Mouse (Mus musculus) kidney, embryonic 14.5 days (tissue): Measurements from ENCODE around the gene Car11. TPM values are rescaled to one million over a fixed set of nuclear protein-coding genes. Genes with fewer than 3 reads are reported as not detected.
A peak's percentile ranks its signal among the peaks of the same experiment; 100 is the strongest.

Source experiments
- ATAC-seq: fragments of 200-750 bp; cut with Nextera tagmentation; 2 replicates; pipeline ENCODE4 v1.8.0; 2017; ENCODE audit warnings: moderate number of reproducible peaks, mild to moderate bottlenecking, moderate TSS enrichment, moderate library complexity; ENCODE audit not compliant: low FRiP score, low TSS enrichment
- H3K27ac ChIP-seq: fragments of 300-500 bp; sonication (generic); 2 replicates; pipeline ENCODE4 v1.5.1; 2014; ENCODE audit warnings: low read depth, mild to moderate bottlenecking, low read length, moderate library complexity, mixed read lengths
- H3K27me3 ChIP-seq: fragments of 300-500 bp; sonication (generic); 2 replicates; pipeline ENCODE4 v1.6.1; 2014; ENCODE audit warnings: mild to moderate bottlenecking, low read length; ENCODE audit not compliant: control insufficient read depth, insufficient read depth
- H3K36me3 ChIP-seq: fragments of 300-500 bp; sonication (generic); 2 replicates; pipeline ENCODE4 v1.6.1; 2014; ENCODE audit warnings: low read length, mixed read lengths; ENCODE audit not compliant: control insufficient read depth, insufficient read depth
- H3K4me1 ChIP-seq: fragments of 300-500 bp; sonication (generic); 2 replicates; pipeline ENCODE4 v1.6.1; 2014; ENCODE audit warnings: low read length, mixed read lengths; ENCODE audit not compliant: control insufficient read depth, insufficient read depth
- H3K4me2 ChIP-seq: fragments of 300-500 bp; sonication (generic); replicated peaks from 2 replicates; pipeline ENCODE4 v1.6.1; 2014; ENCODE audit warnings: low read depth, mild to moderate bottlenecking, low read length
- H3K4me3 ChIP-seq: fragments of 300-500 bp; sonication (generic); 2 replicates; pipeline ENCODE4 v1.5.1; 2014; ENCODE audit warnings: mild to moderate bottlenecking, low read length
- H3K9ac ChIP-seq: fragments of 300-500 bp; sonication (generic); 2 replicates; pipeline ENCODE4 v1.6.1; 2014; ENCODE audit warnings: low read depth, mild to moderate bottlenecking, low read length, moderate library complexity
- H3K9me3 ChIP-seq: fragments of 300-500 bp; sonication (generic); 2 replicates; pipeline ENCODE4 v1.6.1; 2016; ENCODE audit warnings: low read length; ENCODE audit not compliant: control insufficient read depth
- WGBS: fragments of 180-500 bp; shearing (Covaris S2); extraction: QIAGEN DNeasy Blood & Tissue Kit; methylation state at CpG from one replicate; pipeline ENCODE4 v1.1.7; 2014; 5-methylcytosine and 5-hydroxymethylcytosine counted together
- polyA plus RNA-seq: library from polyadenylated mRNA; unstranded; fragments of >200 nt; fragmentation: Nextera tagmentation; extraction: Ambion mirVana; gene quantifications from 2 replicates; pipeline ENCODE4 v1.2.1, GENCODE M21; 2014

Gene Car11
- polyA plus RNA-seq, 1 experiment from 2014 or later = 6.9 TPM

DNA sequence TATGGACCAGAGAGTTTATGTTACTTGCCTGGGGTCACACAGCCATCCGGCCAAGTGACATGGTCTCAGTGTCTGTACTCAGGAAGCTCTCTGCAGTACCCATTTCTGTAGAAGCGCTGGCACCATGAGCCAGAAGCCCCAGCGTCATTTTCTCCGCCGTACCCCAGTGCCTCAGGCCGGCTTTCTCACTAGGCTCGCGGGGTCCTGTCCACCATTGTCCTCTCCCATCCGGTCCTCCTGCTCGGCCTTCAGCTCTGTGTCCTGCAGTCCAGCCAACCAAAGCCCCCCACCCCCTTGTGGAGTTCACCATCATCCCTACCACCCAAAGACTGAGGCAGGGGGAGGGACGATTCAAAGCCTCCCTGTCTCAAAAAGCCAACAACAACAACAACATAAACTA, 2.0 kb downstream of the Car11 start:
- no peak overlapping the region for H3K4me3 ChIP-seq
- H3K27me3 ChIP-seq = peaks cover 12% of the 10 kb centered on the region
- H3K36me3 ChIP-seq = no peaks in the 10 kb centered on the region
- H3K4me2 ChIP-seq = peak overlapping the region; percentile 92
- no peak overlapping the region for H3K27ac ChIP-seq
- H3K9me3 ChIP-seq = no peaks in the 10 kb centered on the region
- ATAC-seq = no peak
- 89% methylated on average over 11 of the region's 11 CpGs for WGBS
- peaks cover 29% of the 10 kb centered on the region for H3K4me1 ChIP-seq
- peak overlapping the region; percentile 54; the same call in 1 of the 2 replicates for H3K9ac ChIP-seq

DNA sequence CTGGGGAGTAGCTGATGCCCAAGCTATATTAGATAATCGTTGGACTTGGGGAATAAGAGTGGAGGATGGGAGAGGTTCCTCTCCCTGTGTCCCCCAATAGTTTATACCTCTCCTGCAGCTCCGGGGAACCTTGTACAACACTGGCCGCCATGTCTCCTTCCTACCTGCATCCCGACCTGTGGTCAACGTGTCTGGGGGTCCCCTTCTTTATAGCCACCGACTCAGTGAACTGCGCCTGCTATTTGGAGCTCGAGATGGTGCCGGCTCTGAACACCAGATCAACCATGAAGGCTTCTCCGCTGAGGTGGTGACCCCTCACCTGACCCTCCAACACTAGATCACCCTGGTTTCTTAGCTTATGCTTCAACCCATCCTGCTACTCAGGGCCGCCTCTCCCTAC, 2.7 kb downstream of the Car11 start:
- ATAC-seq = no peak
- no peak overlapping the region for H3K4me2 ChIP-seq

DNA sequence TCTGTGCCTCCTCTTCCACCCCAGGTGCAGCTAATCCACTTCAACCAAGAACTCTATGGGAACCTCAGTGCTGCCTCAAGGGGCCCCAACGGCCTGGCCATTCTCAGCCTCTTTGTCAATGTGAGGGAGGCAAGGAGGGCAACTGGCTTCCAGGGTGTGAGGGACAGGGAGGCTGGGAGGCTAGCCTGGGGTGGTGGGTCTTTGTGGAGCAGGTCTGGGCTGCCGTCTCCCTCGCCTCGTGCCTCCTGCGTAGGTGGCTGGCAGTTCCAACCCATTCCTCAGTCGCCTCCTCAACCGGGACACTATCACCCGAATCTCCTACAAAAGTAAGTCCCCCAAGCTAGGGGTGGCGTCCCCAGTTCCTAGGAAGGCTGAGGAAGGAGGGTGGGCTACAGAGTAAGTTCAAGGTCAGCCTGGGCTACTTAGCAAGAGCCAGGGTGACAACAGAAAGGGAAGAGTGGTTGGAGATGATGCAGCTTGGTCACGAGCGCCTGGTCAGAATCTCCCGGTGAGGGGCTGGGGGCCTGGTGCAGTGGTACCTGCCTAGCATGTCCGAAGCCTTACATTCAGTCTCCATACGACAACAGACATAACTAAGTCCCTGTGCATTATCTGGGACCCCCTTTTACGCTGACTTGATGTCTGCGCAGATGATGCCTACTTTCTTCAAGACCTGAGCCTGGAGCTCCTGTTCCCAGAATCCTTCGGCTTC, 3.3 kb downstream of the Car11 start:
- WGBS = 92% methylated on average over 17 of the region's 17 CpGs
- Histone ChIP-seq H3K36me3 (no peaks in the 10 kb centered on the region), H3K4me2 (no peak overlapping the region), H3K27me3 (peaks cover 12% of the 10 kb centered on the region), H3K4me1 (peaks cover 39% of the 10 kb centered on the region), H3K27ac (no peak overlapping the region), H3K4me3 (no peak overlapping the region), H3K9me3 (no peaks in the 10 kb centered on the region), H3K9ac (no peak overlapping the region)
- no peak for ATAC-seq

More for the DNA sequence above, 2.7 kb downstream of the Car11 start:
- peaks cover 33% of the 10 kb centered on the region for H3K4me1 ChIP-seq
- no peak overlapping the region for H3K27ac ChIP-seq
- no peak overlapping the region for H3K9ac ChIP-seq
- no peaks in the 10 kb centered on the region for H3K36me3 ChIP-seq
- no peaks in the 10 kb centered on the region for H3K9me3 ChIP-seq
- H3K27me3 ChIP-seq = peaks cover 12% of the 10 kb centered on the region
- WGBS = 89% methylated on average over 11 of the region's 11 CpGs
- H3K4me3 ChIP-seq = no peak overlapping the region

DNA sequence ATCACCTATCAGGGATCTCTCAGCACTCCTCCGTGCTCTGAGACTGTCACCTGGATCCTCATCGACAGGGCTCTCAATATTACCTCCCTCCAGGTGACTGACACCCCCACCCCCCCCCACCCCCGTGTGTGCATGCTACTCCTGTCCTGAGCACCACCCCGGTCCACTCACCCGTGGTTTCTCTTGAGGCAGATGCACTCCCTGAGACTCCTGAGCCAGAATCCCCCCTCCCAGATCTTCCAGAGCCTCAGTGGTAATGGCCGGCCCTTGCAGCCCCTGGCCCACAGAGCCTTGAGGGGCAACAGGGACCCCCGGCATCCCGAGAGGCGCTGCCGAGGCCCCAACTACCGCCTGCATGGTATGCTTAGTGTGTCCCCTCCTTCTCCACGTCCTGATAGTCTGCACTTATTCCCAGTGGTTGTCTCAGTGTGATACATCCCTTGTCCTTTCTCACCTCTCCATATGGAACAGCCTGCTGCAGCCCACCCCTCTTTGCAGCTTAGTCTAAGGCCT, 3.9 kb downstream of the Car11 start:
- Histone ChIP-seq H3K9ac (peak overlapping the region; percentile 54), H3K4me2 (peak overlapping the region; percentile 84), H3K27me3 (peaks cover 8% of the 10 kb centered on the region), H3K36me3 (no peaks in the 10 kb centered on the region), H3K9me3 (no peaks in the 10 kb centered on the region), H3K27ac (peak overlapping the region; percentile 69), H3K4me3 (peak overlapping the region; percentile 64), H3K4me1 (peaks cover 45% of the 10 kb centered on the region)
- no peak for ATAC-seq
- 49% methylated on average over 12 of the region's 12 CpGs for whole genome bisulfite sequencing

DNA sequence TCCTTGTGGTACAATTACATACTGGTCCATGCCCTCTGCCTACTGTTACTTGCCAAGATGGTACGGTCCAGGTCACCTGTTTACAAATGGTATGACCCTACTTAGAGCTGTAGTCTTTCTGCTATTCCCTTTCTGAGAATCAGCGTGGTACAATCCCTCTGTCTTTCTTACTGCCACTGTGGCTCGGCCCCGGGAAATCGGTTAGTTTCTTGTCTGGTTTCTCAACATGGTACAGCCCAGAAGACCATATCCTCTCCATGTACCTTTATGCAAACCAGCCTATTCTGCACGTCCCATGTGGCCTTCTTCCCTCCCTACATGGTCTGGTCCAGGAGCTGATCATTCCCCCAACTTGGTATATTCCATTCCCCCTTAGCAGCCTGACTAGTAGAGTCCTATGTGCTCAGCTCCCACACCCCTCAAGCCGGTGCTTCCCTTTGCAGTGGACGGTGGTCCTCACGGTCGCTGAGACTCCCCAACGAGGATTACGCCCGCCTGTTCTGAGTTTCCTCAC, 4.5 kb downstream of the Car11 start:
- Histone ChIP-seq H3K27me3 (peaks cover 5% of the 10 kb centered on the region), H3K9ac (peak overlapping the region; percentile 54; the same call in 1 of the 2 replicates), H3K4me2 (peak overlapping the region; percentile 84), H3K36me3 (no peaks in the 10 kb centered on the region), H3K9me3 (no peaks in the 10 kb centered on the region), H3K27ac (peak overlapping the region; percentile 69), H3K4me3 (peak overlapping the region; percentile 64), H3K4me1 (peaks cover 45% of the 10 kb centered on the region)
- WGBS = 2% methylated on average over 13 of the region's 13 CpGs
- ATAC-seq = peak; percentile 22

DNA sequence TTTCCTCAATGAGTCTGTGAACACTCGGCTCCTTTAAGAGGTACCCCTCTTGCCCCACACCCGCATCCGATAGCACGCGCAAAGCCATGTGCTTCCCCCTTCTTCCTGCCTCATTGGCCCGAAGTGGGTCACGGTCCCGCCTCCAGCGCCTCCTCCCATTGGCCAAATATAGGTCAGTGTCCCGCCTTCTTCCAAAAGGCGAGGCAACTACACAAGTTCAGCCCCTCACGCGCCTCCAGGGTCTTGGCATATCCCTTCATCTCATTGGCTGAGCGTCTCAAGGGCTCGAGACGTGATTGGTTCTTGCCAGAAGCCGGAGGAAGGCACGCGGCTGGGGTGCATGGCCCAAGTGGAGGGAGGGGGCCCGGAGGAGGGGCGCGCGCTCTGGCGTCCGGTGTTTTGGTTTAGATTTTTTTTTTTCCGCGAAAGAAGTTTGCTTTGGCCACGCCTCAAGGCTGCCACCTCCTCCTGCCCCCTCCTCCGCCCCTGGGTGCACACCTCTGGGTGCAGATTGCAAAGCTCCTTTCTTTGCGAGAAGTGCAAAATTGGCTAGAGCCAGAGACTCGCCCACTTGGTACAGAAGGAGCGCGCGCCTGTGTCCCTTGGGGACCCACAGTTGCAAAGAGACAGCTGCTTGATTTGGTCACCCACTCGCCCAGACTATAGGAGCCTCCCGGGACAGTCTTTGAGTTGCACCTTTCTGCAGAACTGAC, 5.2 kb downstream of the Car11 start, which contains the start of gene Dbp:
Gene Dbp, plus strand, starts transcription at position 359 of the 713 bp plus-strand sequence.
- H3K4me2 ChIP-seq = peak within 1 kb of the TSS; percentile 93
- H3K36me3 ChIP-seq = no peaks in the 10 kb centered on the region; the same call in 1 of the 2 replicates
- peak within 1 kb of the TSS; percentile 84 for H3K9ac ChIP-seq
- peak; percentile 87 for ATAC-seq
- H3K27ac ChIP-seq = peak within 1 kb of the TSS; percentile 79
- peaks cover 43% of the 10 kb centered on the region for H3K4me1 ChIP-seq
- peak within 1 kb of the TSS; percentile 64 for H3K4me3 ChIP-seq
- under 1% methylated on average over 36 of the region's 36 CpGs for WGBS
- H3K27me3 ChIP-seq = no peaks in the 10 kb centered on the region; the same call in none of the 2 replicates
- no peaks in the 10 kb centered on the region for H3K9me3 ChIP-seq

DNA sequence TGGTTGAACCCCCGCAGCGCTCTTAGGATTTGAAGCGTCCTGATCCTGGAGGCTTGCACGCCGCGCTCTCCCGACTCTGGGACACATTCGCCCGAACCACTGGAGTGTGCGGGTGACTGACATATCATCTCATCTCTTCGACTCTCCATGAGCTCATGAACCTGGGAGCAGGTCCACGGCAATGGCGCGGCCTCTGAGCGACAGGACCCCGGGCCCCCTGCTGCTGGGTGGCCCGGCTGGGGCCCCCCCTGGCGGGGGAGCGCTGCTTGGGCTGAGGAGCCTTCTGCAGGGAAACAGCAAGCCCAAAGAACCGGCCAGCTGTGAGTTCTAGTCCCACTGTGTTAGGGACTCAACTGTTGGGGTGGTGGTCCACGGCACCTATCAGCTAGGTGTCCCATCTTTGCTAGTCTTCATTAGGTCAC, 5.8 kb downstream of the Car11 start:
- Histone ChIP-seq H3K27me3 (no peaks in the 10 kb centered on the region; the same call in 1 of the 2 replicates), H3K9ac (peak overlapping the region; percentile 84), H3K4me3 (peak overlapping the region; percentile 64), H3K4me2 (peak overlapping the region; percentile 93), H3K36me3 (peaks cover 6% of the 10 kb centered on the region; the same call in 1 of the 2 replicates), H3K9me3 (no peaks in the 10 kb centered on the region), H3K4me1 (peaks cover 38% of the 10 kb centered on the region), H3K27ac (peak overlapping the region; percentile 79)
- peak; percentile 0 for ATAC-seq
- WGBS = under 1% methylated on average over 21 of the region's 21 CpGs

DNA sequence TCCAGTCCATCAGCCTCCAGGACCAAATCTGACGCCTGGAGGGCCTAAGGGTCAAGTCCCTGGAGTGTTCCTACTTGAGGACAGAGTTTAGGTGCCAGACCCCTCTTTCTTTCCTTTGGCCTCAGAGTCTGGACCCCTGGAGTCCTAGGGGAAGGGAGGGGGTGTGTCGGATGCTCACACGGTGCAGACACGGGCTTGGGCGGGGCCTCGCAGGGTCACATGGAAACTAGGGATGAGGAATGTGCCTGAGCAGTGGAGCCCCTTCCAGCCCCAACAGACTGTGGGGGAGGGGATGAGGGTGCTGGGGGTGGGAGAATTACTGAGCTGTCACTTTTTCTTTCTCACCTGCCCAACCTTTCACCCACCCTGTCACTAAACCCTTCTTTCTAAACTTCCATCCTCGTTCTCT, 6.2 kb downstream of the Car11 start:
- H3K9me3 ChIP-seq = no peaks in the 10 kb centered on the region
- peaks cover 35% of the 10 kb centered on the region for H3K4me1 ChIP-seq
- H3K27ac ChIP-seq = peak overlapping the region; percentile 90; the same call in 1 of the 2 replicates
- peak overlapping the region; percentile 93 for H3K4me2 ChIP-seq
- H3K27me3 ChIP-seq = no peaks in the 10 kb centered on the region
- peak overlapping the region; percentile 64 for H3K4me3 ChIP-seq
- H3K36me3 ChIP-seq = peaks cover 10% of the 10 kb centered on the region; the same call in 1 of the 2 replicates
- peak overlapping the region; percentile 84; the same call in 1 of the 2 replicates for H3K9ac ChIP-seq
- WGBS = 0% methylated on average over 7 of the region's 7 CpGs
- peak; percentile 29; the same call in 1 of the 2 replicates for ATAC-seq
